Mouse (Mus musculus): ENCODE measurements around the gene Sobp.

The Sobp gene

DNA sequence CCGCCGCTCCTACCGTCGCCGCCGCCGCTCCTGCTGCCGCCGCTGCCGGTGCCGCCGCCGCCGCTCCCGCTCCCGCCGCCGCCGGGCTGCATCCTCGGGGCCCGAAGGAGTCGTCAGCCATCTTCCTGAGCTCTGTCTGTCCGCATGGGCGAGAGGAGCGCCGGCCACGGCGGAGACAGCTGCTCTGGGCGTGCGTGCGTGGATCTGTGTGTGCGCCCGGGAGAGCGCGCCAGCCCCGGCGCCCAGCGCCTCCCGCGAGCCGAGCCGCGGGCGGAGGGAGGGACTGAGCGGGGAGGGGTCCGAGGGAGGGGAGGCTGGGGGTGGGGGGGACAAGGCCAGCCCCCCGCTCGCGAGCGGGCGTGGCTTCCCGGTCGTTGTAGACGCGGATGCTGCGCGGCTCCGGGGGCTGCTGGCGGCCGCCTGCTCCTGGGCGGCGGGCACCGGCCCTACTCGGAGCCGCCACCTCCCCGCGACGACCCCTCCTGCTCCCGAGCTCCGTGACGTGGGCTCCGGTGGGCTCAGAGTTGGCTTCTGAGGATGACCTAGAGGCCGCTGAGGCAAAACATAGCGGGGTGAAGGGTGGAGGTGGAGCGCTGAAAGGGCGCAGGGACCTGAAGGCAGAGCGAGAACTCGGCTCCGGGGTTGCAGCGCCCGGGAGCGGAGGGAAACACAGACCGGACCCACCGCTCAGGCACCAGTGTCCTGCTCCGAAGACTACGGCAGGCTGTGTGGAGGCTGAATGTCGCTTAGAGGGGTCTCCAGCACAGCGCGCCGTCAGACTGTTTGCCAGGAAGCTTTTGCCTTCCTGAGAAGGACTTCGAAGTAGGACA, at the start of gene Sobp, which contains the start of gene 9030612E09Rik:
Gene Sobp, minus strand, starts transcription at position 205 of the 830 bp plus-strand sequence.
Gene 9030612E09Rik, plus strand, starts transcription at position 379 of the 830 bp plus-strand sequence.
- in situ Hi-C loops (cut with MboI, MseI) = no loop called here

DNA sequence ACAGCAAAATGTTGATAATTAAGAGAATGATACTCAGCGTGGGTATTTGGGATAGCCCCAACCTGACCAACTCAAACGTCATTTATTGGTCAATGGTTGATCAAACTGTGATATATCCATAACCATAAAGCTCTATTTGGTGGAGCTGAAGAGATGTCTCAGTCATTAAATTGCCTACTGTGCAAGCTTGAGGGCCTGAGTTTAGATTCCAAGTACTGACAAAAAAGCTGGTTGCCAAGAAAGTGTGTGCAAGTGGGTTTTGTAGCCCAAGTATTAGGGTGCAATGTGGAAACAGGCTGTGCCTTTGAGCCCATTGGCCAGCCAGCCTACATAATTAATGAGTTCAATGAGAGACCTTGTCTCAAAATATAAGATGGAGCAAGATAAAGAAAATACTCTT, 49.1 kb upstream of the Sobp start:
- in situ Hi-C loops (cut with MboI, MseI) = no loop called here

DNA sequence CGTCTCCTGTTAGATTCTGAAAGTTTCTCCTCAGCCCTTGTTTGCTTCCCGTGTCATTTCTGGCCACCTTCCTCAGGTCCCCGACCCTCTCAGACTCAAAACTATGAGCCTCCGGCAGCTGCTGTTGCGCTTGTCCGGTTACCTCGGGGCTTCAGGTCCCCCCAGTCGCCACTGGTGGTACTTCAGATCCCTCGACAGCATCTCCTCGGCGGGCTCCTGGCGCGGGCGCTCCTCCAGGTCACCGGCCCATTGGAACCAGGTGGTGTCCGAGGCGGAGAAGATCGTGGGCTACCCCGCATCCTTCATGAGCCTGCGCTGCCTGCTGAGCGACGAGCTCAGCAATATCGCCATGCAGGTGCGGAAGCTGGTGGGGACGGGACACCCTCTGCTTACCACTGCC, 47.3 kb upstream of the Sobp start:
- in situ Hi-C loops (cut with MboI, MseI) = no loop called here

- in situ Hi-C loops (cut with MboI, MseI) = no loop called here
These were observed 46.7 kb upstream of the Sobp start, which contains the start of gene Pdss2 for GRCm38 (mm10) chr10:43220910-43221625. Gene Pdss2, plus strand, starts transcription at chr10:43221486.

- in situ Hi-C loops (cut with MboI, MseI) = no loop called here
These were observed 46.1 kb upstream of the Sobp start for GRCm38 (mm10) chr10:43220479-43220878.

DNA sequence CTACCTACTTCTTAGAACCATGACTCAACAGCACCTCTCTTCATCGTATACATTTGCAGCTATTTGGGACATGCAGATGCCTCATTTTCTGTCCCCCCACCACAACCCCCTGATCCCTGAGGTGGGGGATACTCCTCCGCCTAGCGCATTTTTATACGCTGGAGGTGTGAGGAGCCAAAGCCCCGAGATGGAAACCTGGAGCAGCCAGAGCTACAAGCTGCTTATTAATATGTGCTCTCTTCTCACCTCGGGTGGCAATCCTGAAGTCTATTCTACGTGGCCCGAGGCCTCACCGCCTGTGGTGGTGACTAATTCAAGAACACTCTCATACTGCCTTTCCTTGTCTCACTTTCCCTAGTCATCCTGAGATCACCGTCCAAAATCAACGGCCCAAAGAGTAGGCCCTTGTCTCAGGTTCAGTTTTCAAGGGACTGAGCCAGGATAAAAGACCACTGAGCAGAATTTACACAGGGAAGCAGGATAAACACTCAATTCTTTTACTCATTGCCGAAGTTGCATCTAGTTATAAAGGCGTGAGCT, 43.1 kb upstream of the Sobp start:
- in situ Hi-C loops (cut with MboI, MseI) = no loop called here

DNA sequence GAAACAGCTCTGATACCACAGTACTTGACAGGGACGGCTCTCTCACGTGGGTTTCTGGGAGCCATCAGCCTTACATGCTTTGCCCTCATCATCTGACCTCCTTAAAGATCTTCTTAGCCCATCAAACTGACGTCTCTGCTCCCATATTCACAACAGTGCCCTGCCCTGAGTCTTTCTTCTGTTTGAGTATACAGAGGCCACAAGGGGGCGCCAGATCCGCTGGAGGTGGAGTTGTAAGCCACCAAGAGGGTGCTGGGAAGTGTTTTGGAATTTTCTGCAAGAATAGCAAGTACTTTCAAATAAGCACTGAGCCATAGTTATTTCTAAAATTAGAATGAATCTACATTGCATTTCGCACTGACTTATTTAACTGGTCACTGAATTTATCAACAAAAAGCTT, 37.5 kb upstream of the Sobp start:
- in situ Hi-C loops (cut with MboI, MseI) = no loop called here

- in situ Hi-C loops (cut with MboI, MseI) = no loop called here
These were observed 29.5 kb upstream of the Sobp start for GRCm38 (mm10) chr10:43203865-43204264.

- in situ Hi-C loops (cut with MboI, MseI) = no loop called here
These were observed 25.9 kb upstream of the Sobp start for GRCm38 (mm10) chr10:43200206-43200605.

DNA sequence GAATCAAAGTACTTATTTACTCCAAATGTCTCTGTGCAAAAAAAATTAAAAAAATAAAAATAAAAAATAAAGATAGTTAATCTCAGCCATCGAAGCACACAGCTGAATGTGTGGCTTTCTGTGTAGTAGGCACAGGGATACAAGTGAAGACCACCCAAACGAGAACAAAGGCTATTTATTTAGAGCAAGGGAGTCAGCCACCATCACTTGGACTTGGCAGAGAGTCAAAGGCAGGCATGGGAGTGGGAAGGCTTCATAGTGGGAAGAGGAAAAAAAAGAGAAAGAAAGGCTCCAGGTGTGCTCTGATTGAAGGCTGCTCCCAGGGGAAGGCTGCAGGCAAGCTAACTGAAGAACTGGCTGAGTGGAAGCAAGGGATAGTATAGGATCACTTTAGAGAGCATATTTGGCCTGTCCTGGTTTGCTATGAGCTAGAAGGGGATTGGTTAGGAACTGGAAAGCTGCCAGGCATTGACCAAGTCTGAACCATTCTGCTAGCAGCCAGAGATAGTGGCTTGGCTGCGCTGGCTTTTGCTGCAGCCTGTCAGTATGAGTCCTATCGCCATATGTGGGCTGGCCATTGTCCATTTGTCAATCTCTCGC, 6.1 kb upstream of the Sobp start:
- in situ Hi-C loops (cut with MboI, MseI) = no loop called here

DNA sequence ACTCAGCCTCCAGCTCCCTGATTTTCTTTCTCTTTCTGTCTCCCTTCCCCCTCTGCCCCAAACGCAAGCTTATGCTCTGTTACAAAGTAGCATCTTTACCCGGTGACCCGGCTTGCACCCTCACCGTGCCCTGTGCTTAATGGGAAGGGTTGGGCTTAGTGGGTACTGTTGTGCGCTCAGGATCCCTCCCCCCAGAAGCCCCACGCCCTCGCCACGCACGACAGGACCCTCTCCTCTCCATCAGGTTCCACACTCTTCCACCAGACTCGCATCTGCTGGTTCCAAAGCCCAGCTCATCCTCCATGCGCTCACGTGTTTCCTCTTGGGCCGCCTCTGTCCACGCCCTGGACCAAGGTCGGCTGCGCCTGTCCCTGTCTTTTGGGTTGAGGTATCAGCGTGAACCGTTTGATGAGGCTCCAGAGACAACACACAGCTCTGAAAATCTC, 849 bp upstream of the Sobp start:
- in situ Hi-C loops (cut with MboI, MseI) = no loop called here

DNA sequence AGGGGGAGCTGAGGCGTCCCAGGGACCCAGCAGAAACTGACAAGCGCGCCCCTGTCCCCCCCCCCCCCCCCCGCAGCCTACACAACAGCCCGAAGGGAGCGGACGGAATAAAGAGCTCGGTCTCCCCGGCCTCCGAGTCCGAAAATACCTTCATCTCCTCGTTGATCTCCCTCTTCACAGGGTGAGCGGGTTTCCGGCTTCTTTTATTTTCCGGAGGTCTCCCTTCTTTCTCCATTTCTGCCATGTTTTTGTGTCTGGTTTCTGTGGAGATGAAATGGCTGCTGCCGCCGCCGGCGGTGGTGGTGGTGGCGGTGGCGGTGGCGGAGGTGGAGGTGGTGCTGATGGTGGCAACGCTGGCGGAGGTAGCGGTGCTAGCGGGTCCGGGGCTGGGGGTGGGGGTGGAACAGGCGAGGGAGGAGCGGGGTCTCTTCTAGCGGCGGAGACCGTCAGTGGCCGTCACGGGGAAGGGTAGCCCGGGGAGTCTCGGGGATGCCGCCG, 453 bp downstream of the Sobp start:
- in situ Hi-C loops (cut with MboI, MseI) = no loop called here

- in situ Hi-C loops (cut with MboI, MseI) = no loop called here
These were observed 1.0 kb downstream of the Sobp start for GRCm38 (mm10) chr10:43173141-43173827.

- in situ Hi-C loops (cut with MboI, MseI) = no loop called here
These were observed 1.8 kb downstream of the Sobp start for GRCm38 (mm10) chr10:43172554-43172953.

DNA sequence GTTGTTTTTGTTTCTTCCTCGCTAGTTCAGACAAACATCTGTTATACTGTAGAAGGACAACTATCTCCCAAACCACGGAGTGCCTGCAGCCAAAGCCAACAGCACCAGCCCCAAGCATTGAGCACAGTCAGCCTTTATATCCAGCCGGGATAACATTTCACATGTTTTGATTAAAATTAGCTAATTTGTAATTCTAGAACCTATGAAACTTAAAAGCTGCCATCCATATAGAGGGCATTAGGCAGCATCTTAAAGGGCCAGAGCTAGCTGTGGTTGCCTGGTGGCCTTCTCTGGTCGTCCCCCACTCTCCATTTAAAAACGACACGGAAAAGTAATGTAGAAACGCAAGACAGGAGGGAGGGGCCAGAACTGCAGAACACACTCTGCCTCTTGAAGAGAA, 2.3 kb downstream of the Sobp start:
- in situ Hi-C loops (cut with MboI, MseI) = no loop called here

DNA sequence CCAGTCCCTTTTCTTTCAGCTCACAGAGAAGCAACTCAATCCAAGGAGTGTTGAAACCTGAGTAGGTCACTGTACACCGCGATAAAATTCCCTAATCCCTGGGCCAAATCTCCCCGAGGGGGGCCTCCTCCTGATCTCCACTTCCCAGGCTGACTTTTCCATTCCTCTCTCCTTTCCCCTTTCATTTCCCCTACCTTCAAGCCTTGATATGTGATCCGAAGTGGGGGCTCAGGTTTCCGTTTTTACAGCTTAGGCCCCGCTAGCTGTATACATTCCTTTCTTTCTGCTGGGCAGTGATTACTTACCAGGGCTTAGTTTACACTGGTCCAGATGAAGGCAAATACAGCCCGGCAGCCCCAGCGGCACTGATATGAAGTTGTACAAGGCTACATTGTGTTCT, 3.2 kb downstream of the Sobp start:
- in situ Hi-C loops (cut with MboI, MseI) = no loop called here

- in situ Hi-C loops (cut with MboI, MseI) = no loop called here
These were observed 5.5 kb downstream of the Sobp start for GRCm38 (mm10) chr10:43168847-43169246.

DNA sequence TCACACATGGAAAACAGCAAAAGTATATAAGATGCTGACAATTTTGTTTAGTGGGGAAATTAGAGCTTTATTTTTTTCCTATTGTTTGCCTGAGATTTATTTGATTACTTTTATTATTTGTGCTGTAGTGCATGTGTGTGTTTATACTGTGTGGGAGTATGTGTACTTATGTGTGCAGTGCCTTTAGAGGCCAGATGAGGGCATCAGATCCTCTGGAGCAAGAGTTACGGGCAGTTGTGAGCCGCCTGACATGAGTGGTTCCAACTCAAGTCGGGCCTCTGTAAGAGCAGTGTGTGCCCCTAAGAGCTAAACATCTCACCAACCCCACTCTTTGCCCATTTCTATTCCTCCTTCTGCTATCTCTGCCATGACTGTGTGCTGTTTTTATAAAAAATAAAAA, 7.5 kb downstream of the Sobp start:
- in situ Hi-C loops (cut with MboI, MseI) = no loop called here

- in situ Hi-C loops (cut with MboI, MseI) = no loop called here
These were observed 8.2 kb downstream of the Sobp start for GRCm38 (mm10) chr10:43166146-43166545.

- in situ Hi-C loops (cut with MboI, MseI) = no loop called here
These were observed 9.9 kb downstream of the Sobp start for GRCm38 (mm10) chr10:43164406-43164805.

DNA sequence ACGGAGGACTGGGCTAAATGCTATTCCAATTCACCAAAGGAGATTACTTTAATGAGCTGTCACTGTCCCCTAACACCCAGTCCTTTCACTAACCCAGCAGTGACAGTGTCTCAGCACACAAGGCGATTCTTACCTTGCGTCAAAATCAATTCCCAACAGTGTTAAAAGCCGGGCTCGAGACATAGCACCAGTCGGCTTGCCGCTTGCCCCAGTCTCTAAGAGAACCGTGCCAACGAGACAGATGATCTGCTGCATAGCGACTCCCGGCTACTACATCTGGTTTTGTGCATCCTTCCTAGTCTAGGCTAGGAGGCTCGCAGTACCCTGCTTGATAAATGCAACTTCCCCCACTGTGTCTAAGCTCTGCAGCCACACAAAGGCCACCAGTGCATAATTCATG, 12.0 kb downstream of the Sobp start:
- in situ Hi-C loops (cut with MboI, MseI) = no loop called here
